Mouse (Mus musculus): ENCODE data around the gene Fbln2.

- TF ChIP-seq EP300 (IDR thresholded peaks at IDR 0.05; ENCODE audit: low read depth) (no peak), CTCF (IDR thresholded peaks at IDR 0.05; ENCODE audit: low read depth) (no peak)
These were observed 36.4 kb downstream of the Fbln2 start for GRCm38 (mm10) chr6:91248627-91249026.

Measured in heart, postnatal 0 days (tissue).